Mouse (Mus musculus): ENCODE results near the gene Zc3hav1.

GRCm38 (mm10) chr6:38353181-38353580 lies 1.2 kb downstream of the Zc3hav1 start:
- TF ChIP-seq CTCF (IDR thresholded peaks at IDR 0.05; ENCODE audit: control insufficient read depth, insufficient read depth, insufficient replicate concordance, low read depth, low read length) (no peak), POLR2A (IDR thresholded peaks at IDR 0.05; ENCODE audit: control insufficient read depth, low read depth, low read length) (no peak)
